Mouse (Mus musculus): ENCODE data around the gene Tnfrsf11a. TPM values are rescaled to one million over a fixed set of nuclear protein-coding genes. Genes with fewer than 3 reads are reported as not detected.
"Not testable (repeated sequence)": the region's sequence is repeated elsewhere in the genome, so short reads cannot be mapped to it uniquely, and the experiment has no call there.

Gene Tnfrsf11a
- polyA plus RNA-seq, 1 experiment from 2014 or later, result 0.42 TPM

DNA sequence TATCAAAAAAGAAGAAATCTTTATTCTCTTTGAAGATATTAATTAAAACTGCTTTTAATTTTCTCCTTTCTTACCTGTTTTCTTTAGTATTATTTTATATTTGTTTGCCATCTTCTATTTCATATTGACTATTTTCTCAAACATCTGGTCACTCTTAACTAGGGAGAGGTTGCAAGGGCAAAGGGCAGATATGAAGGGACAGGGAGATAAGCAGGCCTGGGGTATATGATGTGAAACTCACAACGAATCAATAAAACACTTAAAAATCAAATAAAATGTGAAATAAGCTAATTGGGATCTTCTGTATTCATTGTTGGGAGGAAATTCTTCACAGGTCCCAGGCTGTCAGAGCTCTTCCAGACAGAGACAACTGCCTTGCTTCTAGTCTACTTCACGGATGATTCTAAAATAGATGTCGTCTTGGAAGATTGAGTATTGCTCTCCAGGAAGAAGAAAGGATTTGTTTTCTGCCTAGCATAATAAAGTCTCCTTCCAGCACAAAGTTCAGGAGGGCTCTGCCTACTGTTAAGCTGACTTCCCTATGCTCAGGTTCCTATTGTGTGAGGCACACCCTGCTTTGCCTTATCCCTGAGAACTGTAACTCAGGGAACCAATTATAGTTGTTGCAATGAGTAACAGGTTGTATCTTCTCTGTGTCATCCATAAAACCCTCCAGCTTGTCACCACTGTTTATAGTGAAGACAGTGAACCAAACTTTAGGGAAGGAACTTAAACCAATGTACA is 20.9 kb upstream of the Tnfrsf11a start:
- H3K27me3 ChIP-seq, result no peaks in the 10 kb centered on the region
- no peak for ATAC-seq (replicated peaks; ENCODE audit: insufficient number of reproducible peaks, insufficient read depth, low FRiP score, low read depth)
- no peak overlapping the region for H3K4me2 ChIP-seq
- no peaks in the 10 kb centered on the region for H3K4me1 ChIP-seq (replicated peaks)
- no peak overlapping the region for H3K9ac ChIP-seq
- H3K36me3 ChIP-seq, result no peaks in the 10 kb centered on the region
- H3K4me3 ChIP-seq, result no peak overlapping the region
- peaks cover 8% of the 10 kb centered on the region; the same call in 1 of the 2 replicates for H3K9me3 ChIP-seq (replicated peaks)
- WGBS, result 75% methylated on average over 3 of the region's 3 CpGs
- H3K27ac ChIP-seq, result no peak overlapping the region

GRCm38 (mm10) chr1:105765586-105765985 is 14.9 kb upstream of the Tnfrsf11a start:
- ATAC-seq (replicated peaks; ENCODE audit: insufficient number of reproducible peaks, insufficient read depth, low FRiP score, low read depth), result no peak
- Histone ChIP-seq H3K9ac (no peak overlapping the region), H3K4me3 (no peak overlapping the region), H3K4me1 (replicated peaks) (peaks cover under 1% of the 10 kb centered on the region; the same call in 1 of the 2 replicates), H3K27ac (no peak overlapping the region), H3K9me3 (replicated peaks) (peaks cover 8% of the 10 kb centered on the region; the same call in 1 of the 2 replicates), H3K36me3 (no peaks in the 10 kb centered on the region), H3K4me2 (no peak overlapping the region), H3K27me3 (no peaks in the 10 kb centered on the region)
- 70% methylated on average over 8 of the region's 8 CpGs for WGBS

- H3K9me3 ChIP-seq (replicated peaks); H3K4me1 ChIP-seq (replicated peaks); H3K9ac ChIP-seq; H3K27ac ChIP-seq; ATAC-seq (replicated peaks; ENCODE audit: insufficient number of reproducible peaks, insufficient read depth, low FRiP score, low read depth); H3K36me3 ChIP-seq; H3K4me2 ChIP-seq; H3K4me3 ChIP-seq; H3K27me3 ChIP-seq: not testable (repeated sequence)
- WGBS, result 75% methylated on average over 9 of the region's 9 CpGs
Observed at GRCm38 (mm10) chr1:105766099-105766498, 14.4 kb upstream of the Tnfrsf11a start.

DNA sequence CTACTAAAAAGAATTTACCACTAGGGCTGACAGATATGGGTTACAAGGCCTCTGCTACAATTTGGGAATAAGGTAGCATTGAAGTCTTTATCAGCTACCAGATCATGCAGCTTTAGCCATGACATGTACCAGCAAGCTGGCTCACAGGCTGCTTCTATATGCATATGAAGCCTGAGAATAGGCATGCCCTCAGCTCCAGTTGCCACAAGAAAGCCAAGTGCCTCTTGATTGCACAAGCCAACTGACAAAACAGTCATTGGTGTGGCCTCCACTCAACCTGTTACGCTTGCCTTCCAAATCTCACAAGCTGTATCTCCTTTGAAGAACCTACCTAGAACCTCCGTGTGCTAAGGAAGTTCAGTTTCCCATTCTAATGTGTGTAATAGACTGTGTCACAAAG is 12.1 kb upstream of the Tnfrsf11a start:
- Histone ChIP-seq H3K9ac (no peak overlapping the region), H3K9me3 (replicated peaks) (peaks cover 5% of the 10 kb centered on the region; the same call in 1 of the 2 replicates), H3K4me3 (no peak overlapping the region), H3K36me3 (no peaks in the 10 kb centered on the region), H3K27ac (no peak overlapping the region), H3K27me3 (no peaks in the 10 kb centered on the region), H3K4me1 (replicated peaks) (peaks cover 5% of the 10 kb centered on the region), H3K4me2 (no peak overlapping the region)
- 82% methylated on average over 2 of the region's 2 CpGs for WGBS
- ATAC-seq (replicated peaks; ENCODE audit: insufficient number of reproducible peaks, insufficient read depth, low FRiP score, low read depth), result no peak

DNA sequence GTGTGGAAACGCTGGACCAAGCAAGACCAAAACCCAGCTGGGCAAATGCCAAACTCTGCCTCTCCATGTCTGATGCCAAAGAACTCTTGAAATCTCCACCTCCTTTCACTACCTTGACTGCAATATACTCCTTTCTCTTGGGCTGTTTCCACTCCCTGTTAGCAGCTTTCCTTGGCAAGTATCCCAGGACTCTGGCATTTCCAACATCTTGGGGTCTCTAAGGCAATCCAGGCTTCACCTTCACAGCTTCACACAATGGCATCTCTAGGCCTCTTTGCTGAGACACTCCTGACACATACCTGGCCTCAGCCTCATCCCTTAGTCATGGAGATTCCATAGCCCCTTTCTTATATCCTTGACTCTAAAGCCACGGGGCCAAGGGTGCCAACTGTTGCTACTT is 9.8 kb upstream of the Tnfrsf11a start:
- Histone ChIP-seq H3K27ac (no peak overlapping the region), H3K9ac (no peak overlapping the region), H3K36me3 (no peaks in the 10 kb centered on the region), H3K4me3 (no peak overlapping the region), H3K4me2 (no peak overlapping the region), H3K27me3 (no peaks in the 10 kb centered on the region), H3K4me1 (replicated peaks) (peaks cover 5% of the 10 kb centered on the region), H3K9me3 (replicated peaks) (no peaks in the 10 kb centered on the region)
- 51% methylated on average over 2 of the region's 2 CpGs for WGBS
- no peak for ATAC-seq (replicated peaks; ENCODE audit: insufficient number of reproducible peaks, insufficient read depth, low FRiP score, low read depth)

DNA sequence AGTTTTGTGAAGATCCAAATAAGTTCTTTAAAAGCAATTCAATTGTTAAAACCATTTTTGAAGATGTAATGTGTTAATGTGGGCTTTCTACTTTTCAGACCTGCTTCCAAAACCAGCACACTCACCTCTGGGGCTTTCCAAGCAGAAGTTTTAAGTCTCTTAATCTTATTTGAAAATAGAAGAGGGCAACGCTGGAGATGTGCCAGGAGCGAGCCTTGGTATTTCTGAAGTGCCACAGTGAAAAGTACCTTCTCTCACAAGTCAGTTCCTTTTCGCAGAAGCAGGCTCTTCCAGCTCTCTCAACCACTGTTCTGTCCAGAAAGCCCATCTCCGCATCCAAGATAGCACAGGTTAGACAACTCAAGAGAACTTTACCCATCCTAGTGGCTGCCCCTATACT is 4.1 kb upstream of the Tnfrsf11a start:
- Histone ChIP-seq H3K9ac (no peak overlapping the region), H3K9me3 (replicated peaks) (no peaks in the 10 kb centered on the region), H3K36me3 (no peaks in the 10 kb centered on the region), H3K27me3 (peaks cover 24% of the 10 kb centered on the region), H3K27ac (no peak overlapping the region), H3K4me3 (no peak overlapping the region), H3K4me1 (replicated peaks) (peaks cover 10% of the 10 kb centered on the region), H3K4me2 (no peak overlapping the region)
- no peak for ATAC-seq (replicated peaks; ENCODE audit: insufficient number of reproducible peaks, insufficient read depth, low FRiP score, low read depth)
- 79% methylated on average over 4 of the region's 4 CpGs for WGBS

- no peak for ATAC-seq (replicated peaks; ENCODE audit: insufficient number of reproducible peaks, insufficient read depth, low FRiP score, low read depth)
- peaks cover 31% of the 10 kb centered on the region for H3K27me3 ChIP-seq
- no peak overlapping the region for H3K27ac ChIP-seq
Observed at GRCm38 (mm10) chr1:105780079-105780456, 450 bp upstream of the Tnfrsf11a start.

DNA sequence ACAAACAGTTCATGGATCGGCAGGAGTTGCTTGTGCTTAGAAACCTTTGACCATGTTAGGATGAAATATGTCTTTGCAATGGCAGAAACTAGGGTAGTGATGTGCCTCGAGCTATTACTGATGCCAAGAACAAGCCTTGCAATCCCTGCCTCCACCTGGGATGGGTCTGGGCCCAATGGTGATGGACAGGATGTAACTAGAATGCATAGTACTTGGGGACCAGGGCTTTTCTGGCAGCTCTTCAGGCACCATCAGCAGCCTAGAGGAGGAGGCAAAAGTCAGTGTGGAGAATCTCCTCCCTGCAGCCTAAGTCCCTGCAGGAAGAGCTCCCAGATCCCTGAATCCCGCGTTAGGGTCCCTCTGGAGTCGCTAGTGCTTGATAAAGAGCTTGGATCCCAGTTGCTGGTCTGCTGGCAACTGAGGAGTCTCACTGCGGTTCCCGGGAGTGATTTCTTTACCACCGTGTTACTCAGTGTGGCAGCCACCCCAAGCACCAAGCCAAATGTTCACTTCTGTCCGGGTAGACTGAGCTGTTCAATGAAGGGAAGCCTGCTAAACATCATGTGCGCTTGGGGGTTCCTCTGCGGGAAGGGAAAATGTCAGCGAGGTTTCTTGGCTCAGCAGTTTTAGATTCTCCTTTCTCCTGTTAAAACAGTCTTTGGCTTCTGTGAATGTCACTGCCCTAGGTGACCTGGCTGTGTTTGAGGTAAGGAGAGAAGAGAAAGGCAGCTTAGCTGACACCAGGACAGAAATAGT is 1.1 kb downstream of the Tnfrsf11a start:
- peak overlapping the region; percentile 63 for H3K4me3 ChIP-seq
- peak overlapping the region; percentile 98 for H3K4me2 ChIP-seq
- 33% methylated on average over 12 of the region's 12 CpGs for WGBS
- H3K4me1 ChIP-seq (replicated peaks), result peaks cover 15% of the 10 kb centered on the region
- no peak overlapping the region for H3K9ac ChIP-seq
- H3K9me3 ChIP-seq (replicated peaks), result no peaks in the 10 kb centered on the region
- no peaks in the 10 kb centered on the region for H3K36me3 ChIP-seq
- H3K27me3 ChIP-seq, result peaks cover 31% of the 10 kb centered on the region
- ATAC-seq (replicated peaks; ENCODE audit: insufficient number of reproducible peaks, insufficient read depth, low FRiP score, low read depth), result no peak
- no peak overlapping the region for H3K27ac ChIP-seq

More at GRCm38 (mm10) chr1:105780079-105780456, 450 bp upstream of the Tnfrsf11a start:
- WGBS, result 36% methylated on average over 12 of the region's 12 CpGs
- Histone ChIP-seq H3K4me3 (peak overlapping the region; percentile 63), H3K36me3 (no peaks in the 10 kb centered on the region), H3K4me1 (replicated peaks) (peaks cover 12% of the 10 kb centered on the region), H3K9me3 (replicated peaks) (no peaks in the 10 kb centered on the region), H3K4me2 (peak overlapping the region; percentile 98), H3K9ac (peak overlapping the region; percentile 63)

DNA sequence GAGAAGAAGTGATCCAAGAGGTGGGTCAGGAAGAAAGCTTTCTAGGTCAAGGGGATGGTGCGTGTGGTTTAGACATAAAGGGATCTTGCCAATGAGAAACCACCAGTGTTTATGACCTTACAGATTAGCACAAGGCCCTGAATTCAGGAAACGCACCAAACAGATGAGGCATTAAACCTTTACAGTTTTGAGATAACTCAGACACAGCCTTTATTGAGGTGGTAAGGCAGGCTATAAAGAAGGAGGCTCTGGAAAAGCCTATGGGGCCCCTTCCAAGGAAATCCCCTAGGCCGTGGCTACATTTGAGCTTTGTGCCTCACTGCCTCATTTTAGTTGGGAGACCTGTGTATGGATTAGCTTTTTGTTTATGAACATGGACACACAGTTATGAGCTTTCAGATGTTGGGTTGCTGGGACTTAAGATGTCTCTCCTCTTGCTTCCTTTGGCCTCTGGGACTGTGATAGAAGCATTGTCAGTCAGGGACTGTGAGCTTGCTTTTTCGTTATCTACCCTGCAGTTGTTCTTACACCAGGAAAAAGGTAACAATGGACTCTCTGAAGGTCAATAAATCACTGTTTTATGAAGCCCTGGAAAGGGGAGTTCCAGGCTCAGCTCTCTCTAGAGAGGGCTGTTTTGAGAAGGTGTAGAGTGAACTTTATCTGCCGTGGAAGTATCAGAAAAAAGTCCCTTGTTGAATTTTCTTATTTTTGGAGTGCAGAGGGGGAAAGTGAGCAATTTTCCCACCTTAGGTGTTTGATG is 3.9 kb downstream of the Tnfrsf11a start:
- H3K9me3 ChIP-seq (replicated peaks), result no peaks in the 10 kb centered on the region
- no peak for ATAC-seq (replicated peaks; ENCODE audit: insufficient number of reproducible peaks, insufficient read depth, low FRiP score, low read depth)
- H3K27ac ChIP-seq, result no peak overlapping the region
- peaks cover 26% of the 10 kb centered on the region for H3K27me3 ChIP-seq
- no peak overlapping the region for H3K9ac ChIP-seq
- no peak overlapping the region for H3K4me3 ChIP-seq
- H3K4me1 ChIP-seq (replicated peaks), result peaks cover 15% of the 10 kb centered on the region
- H3K4me2 ChIP-seq, result no peak overlapping the region
- WGBS, result 69% methylated on average over 5 of the region's 5 CpGs
- H3K36me3 ChIP-seq, result no peaks in the 10 kb centered on the region

- WGBS, result 65% methylated on average over 4 of the region's 4 CpGs
Observed at GRCm38 (mm10) chr1:105785146-105785545, 4.6 kb downstream of the Tnfrsf11a start.

GRCm38 (mm10) chr1:105786731-105787357 is 6.3 kb downstream of the Tnfrsf11a start:
- Histone ChIP-seq H3K4me3 (no peak overlapping the region), H3K4me1 (replicated peaks) (peaks cover 5% of the 10 kb centered on the region; the same call in 1 of the 2 replicates), H3K27me3 (peaks cover 3% of the 10 kb centered on the region; the same call in 1 of the 2 replicates), H3K9me3 (replicated peaks) (no peaks in the 10 kb centered on the region), H3K9ac (no peak overlapping the region), H3K4me2 (no peak overlapping the region), H3K27ac (no peak overlapping the region), H3K36me3 (no peaks in the 10 kb centered on the region)
- WGBS, result 53% methylated on average over 6 of the region's 6 CpGs
- no peak for ATAC-seq (replicated peaks; ENCODE audit: insufficient number of reproducible peaks, insufficient read depth, low FRiP score, low read depth)

More at GRCm38 (mm10) chr1:105785146-105785545, 4.6 kb downstream of the Tnfrsf11a start:
- ATAC-seq (replicated peaks; ENCODE audit: insufficient number of reproducible peaks, insufficient read depth, low FRiP score, low read depth), result no peak
- no peaks in the 10 kb centered on the region for H3K9me3 ChIP-seq (replicated peaks)
- peaks cover 20% of the 10 kb centered on the region for H3K27me3 ChIP-seq
- peaks cover 14% of the 10 kb centered on the region for H3K4me1 ChIP-seq (replicated peaks)
- H3K4me3 ChIP-seq, result no peak overlapping the region
- H3K9ac ChIP-seq, result no peak overlapping the region
- H3K36me3 ChIP-seq, result no peaks in the 10 kb centered on the region
- no peak overlapping the region for H3K27ac ChIP-seq
- H3K4me2 ChIP-seq, result no peak overlapping the region

Data from heart, embryonic 15.5 days (tissue).